Mouse (Mus musculus) hindbrain, embryonic 14.5 days (tissue): ENCODE data around the gene Irgc1. TPM values are rescaled to one million over a fixed set of nuclear protein-coding genes. Genes with fewer than 3 reads are reported as not detected.

Source experiments
- ATAC-seq: fragments of 200-750 bp; cut with Nextera tagmentation; 2 replicates; pipeline ENCODE4 v1.8.0; 2017; ENCODE audit warnings: moderate number of reproducible peaks, mild to moderate bottlenecking, moderate TSS enrichment, moderate library complexity; ENCODE audit not compliant: low FRiP score
- DNase-seq: peaks from one replicate; pipeline ENCODE4 v3.0.0-alpha.2; 2015; ENCODE audit warnings: low spot score
- H3K27ac ChIP-seq: fragments of 300-500 bp; sonication (generic); 2 replicates; pipeline ENCODE4 v1.5.1; 2014; ENCODE audit warnings: mild to moderate bottlenecking, moderate library complexity
- H3K27me3 ChIP-seq: fragments of 300-500 bp; sonication (generic); 2 replicates; pipeline ENCODE4 v1.6.1; 2014; ENCODE audit warnings: mild to moderate bottlenecking, low read length, mixed read lengths; ENCODE audit not compliant: control insufficient read depth, insufficient read depth
- H3K36me3 ChIP-seq: fragments of 300-500 bp; sonication (generic); replicated peaks from 2 replicates; pipeline ENCODE4 v1.6.1; 2014; ENCODE audit not compliant: control insufficient read depth, insufficient read depth
- H3K4me1 ChIP-seq: fragments of 300-500 bp; sonication (generic); replicated peaks from 2 replicates; pipeline ENCODE4 v1.6.1; 2014; ENCODE audit warnings: antibody characterized with exemption, low read length, mixed read lengths; ENCODE audit not compliant: control insufficient read depth, insufficient read depth
- H3K4me2 ChIP-seq: fragments of 300-500 bp; sonication (generic); replicated peaks from 2 replicates; pipeline ENCODE4 v1.6.1; 2014; ENCODE audit warnings: mild to moderate bottlenecking, moderate library complexity
- H3K4me3 ChIP-seq: fragments of 300-500 bp; sonication (generic); replicated peaks from 2 replicates; pipeline ENCODE4 v1.5.1; 2014; ENCODE audit warnings: mild to moderate bottlenecking, low read length
- H3K9ac ChIP-seq: fragments of 300-500 bp; sonication (generic); 2 replicates; pipeline ENCODE4 v1.6.1; 2014
- H3K9me3 ChIP-seq: fragments of 300-500 bp; sonication (generic); 2 replicates; pipeline ENCODE4 v1.6.1; 2016; ENCODE audit warnings: low read length; ENCODE audit not compliant: control insufficient read depth
- WGBS: fragments of 180-500 bp; shearing (Covaris S2); extraction: QIAGEN DNeasy Blood & Tissue Kit; methylation state at CpG from one replicate; pipeline ENCODE4 v1.1.7; 2014; 5-methylcytosine and 5-hydroxymethylcytosine counted together
- polyA plus RNA-seq: library from polyadenylated mRNA; unstranded; fragments of >200 nt; fragmentation: Nextera tagmentation; extraction: Ambion mirVana; gene quantifications from 2 replicates; pipeline ENCODE4 v1.2.1, GENCODE M21; 2014

Irgc1 gene
- polyA plus RNA-seq, 1 experiment from 2014 or later = not detected

- DNase-seq = no peak
Measured at GRCm38 (mm10) chr7:24445266-24445926, 6.7 kb downstream of the Irgc1 start.

DNA sequence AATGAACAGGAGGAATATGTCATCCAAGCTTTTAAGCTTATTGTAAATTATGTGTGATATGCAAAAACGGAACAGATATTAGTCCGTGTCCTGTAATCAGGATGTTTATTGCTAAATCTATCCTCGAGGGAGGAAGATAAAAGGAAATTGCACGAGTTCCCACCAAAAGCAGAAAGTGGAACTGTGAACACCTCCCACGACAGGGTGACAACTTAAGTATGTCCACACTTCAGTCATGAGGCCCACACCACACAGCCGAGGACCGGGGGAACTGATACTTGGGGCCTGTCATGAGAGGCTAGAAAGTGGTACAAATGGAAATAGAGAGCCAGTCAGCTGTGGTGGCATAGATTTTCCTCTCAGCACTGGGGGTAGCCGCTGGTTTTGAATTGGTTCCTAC is 9.8 kb downstream of the Irgc1 start:
- Histone ChIP-seq H3K4me1 (no peaks in the 10 kb centered on the region), H3K36me3 (no peaks in the 10 kb centered on the region), H3K9me3 (no peaks in the 10 kb centered on the region), H3K27me3 (no peaks in the 10 kb centered on the region), H3K9ac (no peak overlapping the region), H3K4me3 (no peak overlapping the region), H3K4me2 (no peak overlapping the region), H3K27ac (no peak overlapping the region)
- DNase-seq = no peak
- ATAC-seq = no peak
- WGBS = 78% methylated on average over 8 of the region's 8 CpGs

More at GRCm38 (mm10) chr7:24445266-24445926, 6.7 kb downstream of the Irgc1 start:
- H3K36me3 ChIP-seq = no peaks in the 10 kb centered on the region
- no peaks in the 10 kb centered on the region for H3K27me3 ChIP-seq
- H3K4me3 ChIP-seq = no peak overlapping the region
- H3K9me3 ChIP-seq = no peaks in the 10 kb centered on the region
- WGBS = 92% methylated on average over 9 of the region's 9 CpGs
- H3K27ac ChIP-seq = no peak overlapping the region
- H3K9ac ChIP-seq = no peak overlapping the region
- no peaks in the 10 kb centered on the region for H3K4me1 ChIP-seq
- ATAC-seq = no peak
- H3K4me2 ChIP-seq = no peak overlapping the region

GRCm38 (mm10) chr7:24441785-24442184 is 10.3 kb downstream of the Irgc1 start:
- DNase-seq (no peak), ATAC-seq (no peak)
- WGBS = 29% methylated on average over 1 of the region's 1 CpGs
- H3K9me3 ChIP-seq = no peaks in the 10 kb centered on the region
- no peaks in the 10 kb centered on the region for H3K4me1 ChIP-seq
- H3K27me3 ChIP-seq = no peaks in the 10 kb centered on the region
- no peak overlapping the region for H3K4me3 ChIP-seq
- H3K4me2 ChIP-seq = no peak overlapping the region
- no peaks in the 10 kb centered on the region for H3K36me3 ChIP-seq
- H3K9ac ChIP-seq = no peak overlapping the region
- no peak overlapping the region for H3K27ac ChIP-seq

DNA sequence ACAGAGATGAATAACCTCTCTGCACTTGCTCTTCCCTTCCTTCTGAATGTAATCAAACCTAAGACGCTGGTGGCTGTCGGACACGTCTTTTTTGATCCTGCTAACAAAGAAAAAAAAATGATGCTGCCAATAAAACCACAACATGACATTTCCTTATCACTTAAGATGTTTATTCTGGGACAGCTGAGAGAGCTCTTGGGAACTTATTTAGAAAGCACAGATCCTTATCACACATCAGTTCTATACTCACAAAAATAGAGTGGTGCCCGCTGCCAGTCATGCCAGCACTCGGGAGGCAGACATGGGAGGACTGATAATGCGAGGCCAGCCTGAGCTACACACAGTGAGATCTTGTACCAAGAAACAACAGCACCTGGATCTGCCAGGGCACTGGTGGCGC is 12.2 kb downstream of the Irgc1 start:
- Histone ChIP-seq H3K9ac (no peak overlapping the region), H3K4me3 (no peak overlapping the region), H3K4me1 (no peaks in the 10 kb centered on the region), H3K27ac (no peak overlapping the region), H3K36me3 (no peaks in the 10 kb centered on the region), H3K9me3 (no peaks in the 10 kb centered on the region), H3K4me2 (no peak overlapping the region), H3K27me3 (no peaks in the 10 kb centered on the region)
- no peak for DNase-seq
- WGBS = 75% methylated on average over 7 of the region's 7 CpGs
- no peak for ATAC-seq

- H3K4me3 ChIP-seq = no peak overlapping the region
- no peak overlapping the region for H3K4me2 ChIP-seq
- ATAC-seq (no peak), DNase-seq (no peak)
- H3K4me1 ChIP-seq = no peaks in the 10 kb centered on the region
- H3K27me3 ChIP-seq = no peaks in the 10 kb centered on the region
- no peak overlapping the region for H3K9ac ChIP-seq
- no peaks in the 10 kb centered on the region for H3K36me3 ChIP-seq
- no peak overlapping the region for H3K27ac ChIP-seq
- WGBS = 83% methylated on average over 6 of the region's 6 CpGs
- no peaks in the 10 kb centered on the region for H3K9me3 ChIP-seq
Measured at GRCm38 (mm10) chr7:24439191-24439590, 12.9 kb downstream of the Irgc1 start.

- Histone ChIP-seq H3K4me1 (no peaks in the 10 kb centered on the region), H3K9ac (no peak overlapping the region), H3K4me2 (no peak overlapping the region), H3K4me3 (no peak overlapping the region), H3K27me3 (no peaks in the 10 kb centered on the region; the same call in 1 of the 2 replicates), H3K36me3 (no peaks in the 10 kb centered on the region), H3K9me3 (no peaks in the 10 kb centered on the region), H3K27ac (no peak overlapping the region)
- WGBS = 69% methylated on average over 10 of the region's 10 CpGs
- no peak for ATAC-seq
- DNase-seq = no peak
Measured at GRCm38 (mm10) chr7:24437981-24438380, 14.1 kb downstream of the Irgc1 start.

GRCm38 (mm10) chr7:24435305-24435704 is 16.8 kb downstream of the Irgc1 start:
- Histone ChIP-seq H3K4me2 (no peak overlapping the region), H3K36me3 (no peaks in the 10 kb centered on the region), H3K9ac (no peak overlapping the region), H3K27me3 (no peaks in the 10 kb centered on the region; the same call in 1 of the 2 replicates), H3K4me3 (no peak overlapping the region), H3K27ac (no peak overlapping the region), H3K9me3 (no peaks in the 10 kb centered on the region), H3K4me1 (no peaks in the 10 kb centered on the region)
- DNase-seq = no peak
- WGBS = 71% methylated on average over 5 of the region's 5 CpGs
- no peak for ATAC-seq

- Histone ChIP-seq H3K27me3 (no peaks in the 10 kb centered on the region; the same call in 1 of the 2 replicates), H3K9ac (no peak overlapping the region), H3K4me1 (no peaks in the 10 kb centered on the region), H3K4me2 (no peak overlapping the region), H3K9me3 (no peaks in the 10 kb centered on the region), H3K36me3 (no peaks in the 10 kb centered on the region), H3K4me3 (no peak overlapping the region), H3K27ac (no peak overlapping the region)
- DNase-seq (no peak), ATAC-seq (no peak)
- 70% methylated on average over 11 of the region's 11 CpGs for WGBS
Measured at GRCm38 (mm10) chr7:24431713-24432112, 20.4 kb downstream of the Irgc1 start.

DNA sequence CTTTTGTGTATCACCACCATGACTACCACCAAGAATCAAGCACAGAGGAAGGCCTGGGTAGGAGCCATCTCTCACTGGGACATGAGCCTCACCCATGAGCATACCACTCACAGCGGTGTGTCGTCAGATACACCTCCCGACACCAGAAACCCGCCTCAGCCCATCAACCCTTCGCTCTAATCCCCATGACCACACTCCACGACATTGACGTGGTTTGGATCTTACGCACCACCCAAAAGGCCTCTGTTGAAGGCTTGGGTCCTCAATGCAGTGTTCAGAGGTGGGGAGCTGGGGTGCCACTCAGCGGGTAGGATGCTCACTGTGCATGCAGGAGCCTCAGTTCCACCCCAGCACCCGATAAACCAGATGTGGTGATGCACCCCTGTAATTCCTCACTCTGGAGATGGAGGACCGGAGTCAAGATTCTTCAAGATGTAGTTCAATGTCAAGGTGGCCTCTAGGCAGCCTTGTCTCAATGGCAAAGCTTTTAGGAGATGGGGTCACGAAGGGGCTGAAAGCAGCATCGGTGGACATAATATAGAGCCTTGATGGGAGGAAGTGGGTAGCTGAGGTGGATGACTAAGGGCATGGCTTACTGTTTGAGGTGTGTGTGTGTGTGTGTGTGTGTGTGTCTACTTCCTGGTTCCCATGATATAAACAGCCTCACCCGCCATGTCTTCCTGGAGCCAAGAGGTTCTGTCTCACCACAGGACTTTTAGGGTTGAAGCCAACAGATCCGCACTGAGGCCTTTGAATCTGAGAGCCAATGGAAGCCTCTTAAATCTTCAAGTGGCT is 21.3 kb downstream of the Irgc1 start:
- no peak for ATAC-seq
- Histone ChIP-seq H3K4me3 (no peak overlapping the region), H3K9me3 (no peaks in the 10 kb centered on the region), H3K4me2 (no peak overlapping the region), H3K27ac (no peak overlapping the region), H3K9ac (no peak overlapping the region), H3K36me3 (no peaks in the 10 kb centered on the region), H3K27me3 (no peaks in the 10 kb centered on the region; the same call in 1 of the 2 replicates), H3K4me1 (no peaks in the 10 kb centered on the region)
- 94% methylated on average over 15 of the region's 15 CpGs for WGBS
- no peak for DNase-seq
